Mouse (Mus musculus) thymus, postnatal 0 days (tissue): Measurements from ENCODE around the gene Pias4. TPM values are rescaled to one million over a fixed set of nuclear protein-coding genes. Genes with fewer than 3 reads are reported as not detected.

Source experiments
- DNase-seq: peaks from one replicate; pipeline ENCODE4 v3.0.0-alpha.2; 2015; ENCODE audit warnings: low spot score
- polyA plus RNA-seq: library from polyadenylated mRNA; unstranded; fragments of >200 nt; fragmentation: Nextera tagmentation; extraction: Ambion mirVana; gene quantifications from 2 replicates; pipeline ENCODE4 v1.2.1, GENCODE M21; 2015

Gene Pias4
- 37.3 and 39.0 TPM in 2 replicates for polyA plus RNA-seq

GRCm38 (mm10) chr10:81167200-81168086 lies at the start of gene Pias4:
Pias4 (minus strand) TSS chr10:81167923.
- DNase-seq, result peak; percentile 100

GRCm38 (mm10) chr10:81217267-81217666 lies 49.5 kb upstream of the Pias4 start:
- peak; percentile 48 for DNase-seq

- DNase-seq, result no peak
Measured at GRCm38 (mm10) chr10:81216810-81217209, 49.1 kb upstream of the Pias4 start.

GRCm38 (mm10) chr10:81216260-81216659 lies 48.5 kb upstream of the Pias4 start:
- DNase-seq, result no peak

GRCm38 (mm10) chr10:81210154-81210553 lies 42.4 kb upstream of the Pias4 start:
- DNase-seq, result no peak

- DNase-seq, result no peak
Measured at GRCm38 (mm10) chr10:81204137-81204536, 36.4 kb upstream of the Pias4 start.

GRCm38 (mm10) chr10:81202978-81203720 lies 35.4 kb upstream of the Pias4 start:
- DNase-seq, result no peak

- DNase-seq, result no peak
Measured at GRCm38 (mm10) chr10:81201807-81202758, 34.4 kb upstream of the Pias4 start, which contains the start of gene Nmrk2. Nmrk2 (minus strand) TSS chr10:81202051.

- DNase-seq, result no peak
Measured at GRCm38 (mm10) chr10:81200605-81201287, 33.0 kb upstream of the Pias4 start.

GRCm38 (mm10) chr10:81200141-81200540 lies 32.4 kb upstream of the Pias4 start:
- no peak for DNase-seq

GRCm38 (mm10) chr10:81198990-81199389 lies 31.3 kb upstream of the Pias4 start:
- no peak for DNase-seq

- peak; percentile 75 for DNase-seq
Measured at GRCm38 (mm10) chr10:81198230-81198629, 30.5 kb upstream of the Pias4 start.

- DNase-seq, result no peak
Measured at GRCm38 (mm10) chr10:81197305-81197704, 29.6 kb upstream of the Pias4 start.

GRCm38 (mm10) chr10:81196470-81197065 lies 28.8 kb upstream of the Pias4 start:
- DNase-seq, result no peak

GRCm38 (mm10) chr10:81195300-81195699 lies 27.6 kb upstream of the Pias4 start:
- DNase-seq, result no peak

GRCm38 (mm10) chr10:81193991-81194774 lies 26.5 kb upstream of the Pias4 start:
- peak; percentile 60 for DNase-seq

- DNase-seq, result no peak
Measured at GRCm38 (mm10) chr10:81192968-81193501, 25.3 kb upstream of the Pias4 start.

- peak; percentile 93 for DNase-seq
Measured at GRCm38 (mm10) chr10:81192270-81192967, 24.7 kb upstream of the Pias4 start.
